Mouse (Mus musculus) hindlimb bud, embryonic 11.5 days (tissue): Measurements from ENCODE around the gene Tomm40l.

Experiments
- DNase-seq: peaks from one replicate; pipeline ENCODE4 v3.0.0-alpha.2; 2012; ENCODE audit warnings: low read depth, low spot score; ENCODE audit errors: extremely low spot score

Tomm40l gene

DNA sequence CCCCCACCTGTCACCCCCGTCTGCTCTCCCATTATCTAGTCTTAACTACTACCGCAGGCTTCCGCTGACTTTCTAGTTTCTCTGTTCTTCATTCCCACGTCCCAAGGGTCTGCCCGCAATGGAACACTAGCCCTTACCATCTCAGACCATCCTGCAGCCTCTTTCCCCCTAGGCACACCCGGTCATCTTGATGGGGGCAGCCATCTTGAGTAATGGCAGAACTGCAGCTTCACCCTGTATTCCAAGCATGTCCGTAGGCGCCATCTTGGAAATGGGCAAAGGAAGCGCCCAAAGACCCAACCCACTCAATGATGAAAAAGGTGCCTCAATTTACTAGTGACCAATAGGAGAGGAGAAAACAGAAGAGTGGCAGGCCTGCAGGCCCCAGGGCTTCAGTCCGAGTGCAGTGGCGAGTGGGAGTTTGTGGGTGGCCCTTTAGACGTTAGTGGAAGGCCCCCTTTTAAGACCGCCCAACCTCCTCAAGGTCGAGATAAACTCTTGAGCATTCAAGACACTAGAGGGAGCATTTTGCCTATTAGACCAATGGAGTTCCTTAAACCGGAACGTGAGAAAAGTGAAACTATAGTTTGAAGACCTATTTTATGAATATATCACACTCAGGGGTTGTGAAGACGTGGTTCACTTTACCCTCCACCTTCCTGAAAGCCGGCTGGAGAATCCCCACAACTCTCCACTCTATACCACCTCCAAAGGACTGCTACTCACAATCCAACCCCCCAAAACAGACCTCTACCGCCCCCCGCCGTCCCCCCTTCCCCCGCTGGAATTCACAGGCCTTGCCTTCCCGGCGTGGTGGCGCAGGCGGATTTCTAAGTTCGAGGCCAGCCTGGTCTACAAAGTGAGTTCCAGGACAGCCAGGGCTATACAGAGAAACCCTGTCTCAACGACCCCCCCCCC is at the start of gene Tomm40l:
Tomm40l (minus strand) TSS at position 277 of the 918 bp plus-strand sequence.
- DNase-seq: peak; percentile 98

DNA sequence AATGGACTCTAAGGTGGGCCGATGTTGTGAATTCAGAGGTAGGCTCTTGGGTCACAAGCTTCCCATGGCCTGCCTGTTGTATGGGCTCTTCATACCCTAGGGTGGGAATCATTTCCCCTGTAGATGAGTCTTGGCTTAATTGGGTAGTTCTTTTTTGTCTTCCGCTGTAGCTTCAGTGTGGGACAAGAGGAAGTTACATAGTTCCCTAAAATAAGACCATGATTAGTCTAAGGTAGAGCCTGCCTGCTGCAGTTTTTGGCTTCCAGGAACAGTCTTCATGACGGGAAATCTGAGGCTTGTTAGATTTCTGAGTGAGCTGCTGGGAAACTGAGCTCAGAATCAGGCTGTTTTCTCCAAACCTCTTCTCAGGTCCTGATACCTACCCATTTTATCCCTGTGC is 49.8 kb upstream of the Tomm40l start:
- no peak for DNase-seq

DNA sequence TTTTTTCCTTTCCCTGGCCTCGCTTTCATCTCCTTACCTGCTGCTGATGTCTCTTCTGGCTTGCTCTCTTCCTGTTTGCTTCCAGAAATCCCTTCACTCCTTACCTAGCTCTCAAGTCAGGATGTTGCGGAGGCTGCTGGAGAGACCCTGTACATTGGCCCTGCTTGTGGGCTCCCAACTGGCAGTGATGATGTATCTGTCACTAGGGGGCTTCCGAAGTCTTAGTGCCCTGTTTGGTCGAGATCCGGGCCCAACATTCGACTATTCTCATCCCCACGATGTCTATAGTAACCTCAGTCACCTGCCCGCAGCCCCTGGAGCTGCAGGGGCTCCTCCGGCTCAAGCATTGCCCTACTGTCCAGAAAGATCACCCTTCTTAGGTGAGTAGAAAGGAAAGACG is 49.3 kb upstream of the Tomm40l start:
- no peak for DNase-seq

DNA sequence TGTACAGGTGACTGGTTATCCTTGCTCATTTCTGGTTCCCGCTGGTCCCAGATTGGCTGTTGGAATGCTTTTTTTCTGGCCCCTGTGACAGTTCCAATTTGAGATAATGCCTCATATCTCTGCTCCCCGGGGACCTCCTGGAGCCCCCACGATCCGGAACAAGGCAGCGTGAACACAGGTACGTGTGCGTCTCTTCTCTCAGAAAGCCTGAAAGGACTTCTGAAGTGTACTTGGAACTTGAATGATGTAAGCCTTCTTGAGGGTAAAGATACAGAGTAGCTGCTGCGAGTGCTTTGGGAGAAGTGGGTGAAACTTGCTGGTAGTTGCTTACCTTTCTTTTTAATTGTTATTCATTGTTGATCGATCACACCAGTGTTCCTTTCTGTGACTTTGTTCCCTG is 48.9 kb upstream of the Tomm40l start:
- no peak for DNase-seq

DNA sequence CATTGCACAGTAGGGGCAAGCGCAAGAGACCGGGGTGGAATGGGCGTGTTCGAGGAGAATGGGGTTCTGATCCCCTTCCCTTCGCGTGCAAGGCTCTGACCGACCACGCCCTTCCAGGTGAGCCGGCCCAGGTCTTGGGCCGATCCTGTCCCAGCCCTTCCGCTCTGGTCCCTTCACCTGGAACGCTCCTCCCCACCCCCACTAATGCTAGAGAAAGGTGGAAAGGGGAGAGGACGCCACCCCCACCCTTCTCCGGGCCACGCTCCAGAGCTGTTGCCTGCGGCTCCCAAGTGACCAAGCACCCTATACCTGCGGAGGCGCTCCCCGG is 48.2 kb upstream of the Tomm40l start:
- no peak for DNase-seq

DNA sequence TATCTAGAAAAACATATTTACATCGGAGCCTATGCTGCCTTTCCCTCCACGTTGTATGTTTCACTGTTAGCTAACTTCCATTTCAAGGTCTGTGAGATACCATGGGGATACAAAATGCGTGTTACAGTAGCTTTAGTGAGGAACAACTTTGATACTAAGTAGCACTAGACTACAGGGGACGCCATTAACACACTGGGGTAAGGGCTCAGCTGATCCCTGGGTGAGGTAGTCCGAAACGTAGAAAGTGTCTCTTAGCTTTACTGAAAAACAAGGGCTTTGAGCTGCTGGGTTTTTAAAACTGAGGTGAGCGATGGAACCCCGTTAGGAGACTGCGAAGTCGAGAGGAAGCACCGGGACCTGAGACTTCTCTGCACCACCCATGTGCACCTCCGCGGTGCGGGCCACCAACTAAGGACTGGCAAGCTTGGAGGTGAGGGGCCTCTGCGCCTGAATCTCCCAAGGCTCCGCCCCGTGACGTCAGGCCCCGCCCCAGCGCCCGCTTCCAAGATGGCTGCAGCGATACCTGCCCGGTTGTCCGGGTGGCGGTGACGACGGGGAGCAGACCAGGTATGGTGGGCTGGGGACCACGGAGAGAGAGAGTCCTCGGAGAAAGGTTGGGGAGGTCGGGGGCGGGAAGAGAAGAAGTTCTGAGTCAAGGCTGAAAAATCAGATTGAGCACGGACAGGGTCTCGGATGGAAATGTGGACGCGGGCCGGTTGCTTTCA is 47.7 kb upstream of the Tomm40l start, which contains the start of gene B4galt3:
B4galt3 (plus strand) TSS at position 481 of the 725 bp plus-strand sequence.
- DNase-seq: peak; percentile 42

DNA sequence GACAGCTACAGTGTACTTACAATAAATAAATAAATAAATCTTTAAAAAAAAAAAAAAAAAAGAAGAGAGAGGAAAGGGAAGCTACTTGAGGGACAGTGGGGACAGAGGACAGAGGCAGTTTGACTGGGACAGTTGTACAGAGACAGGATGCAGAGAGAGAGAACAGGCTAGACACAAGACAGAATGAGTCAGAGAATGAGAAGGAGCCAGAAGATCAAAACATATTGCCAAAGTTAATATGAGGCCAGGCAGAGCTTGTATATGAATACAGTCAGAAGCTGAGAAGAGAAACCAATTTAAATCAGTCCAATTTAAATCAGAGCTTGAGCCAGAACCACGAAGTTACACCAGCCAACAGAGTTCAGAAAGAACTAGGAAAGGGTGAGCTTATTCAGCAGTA is 46.0 kb upstream of the Tomm40l start:
- no peak for DNase-seq

DNA sequence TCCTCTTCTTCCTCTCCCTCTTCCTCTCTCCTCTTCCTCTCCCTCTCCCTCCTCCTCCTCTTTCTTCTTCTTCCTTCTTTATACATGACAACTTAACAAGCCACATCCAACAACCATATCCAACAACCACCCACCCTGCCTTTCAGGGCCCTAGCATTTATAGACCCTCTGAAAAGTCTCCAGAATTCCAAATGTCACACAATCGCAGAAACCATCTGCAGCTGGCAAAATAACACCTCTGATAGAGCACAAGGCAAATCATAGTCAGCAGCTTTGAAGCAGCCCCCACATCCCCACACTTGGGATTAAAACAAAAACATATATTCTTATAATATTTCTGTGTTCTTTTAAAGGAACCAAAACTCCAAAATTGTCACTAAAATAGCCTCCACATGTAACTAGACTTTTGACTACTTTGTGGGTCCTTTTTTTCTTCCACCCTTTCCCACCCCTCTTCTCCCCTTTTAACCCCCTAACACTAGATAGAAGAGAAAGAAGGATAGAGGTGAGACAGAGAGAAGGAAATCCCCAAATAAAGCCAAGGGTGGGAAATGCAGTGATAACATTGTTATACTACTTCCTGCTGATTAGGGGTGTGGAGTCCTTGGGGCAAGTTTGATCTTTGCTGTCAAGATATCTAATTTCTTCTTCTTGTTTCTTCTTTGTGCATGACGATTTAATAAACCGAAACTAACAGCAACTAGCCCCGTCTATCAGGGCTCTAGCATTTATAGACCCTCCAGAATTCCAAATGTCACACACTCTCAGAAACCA is 43.8 kb upstream of the Tomm40l start:
- no peak for DNase-seq

DNA sequence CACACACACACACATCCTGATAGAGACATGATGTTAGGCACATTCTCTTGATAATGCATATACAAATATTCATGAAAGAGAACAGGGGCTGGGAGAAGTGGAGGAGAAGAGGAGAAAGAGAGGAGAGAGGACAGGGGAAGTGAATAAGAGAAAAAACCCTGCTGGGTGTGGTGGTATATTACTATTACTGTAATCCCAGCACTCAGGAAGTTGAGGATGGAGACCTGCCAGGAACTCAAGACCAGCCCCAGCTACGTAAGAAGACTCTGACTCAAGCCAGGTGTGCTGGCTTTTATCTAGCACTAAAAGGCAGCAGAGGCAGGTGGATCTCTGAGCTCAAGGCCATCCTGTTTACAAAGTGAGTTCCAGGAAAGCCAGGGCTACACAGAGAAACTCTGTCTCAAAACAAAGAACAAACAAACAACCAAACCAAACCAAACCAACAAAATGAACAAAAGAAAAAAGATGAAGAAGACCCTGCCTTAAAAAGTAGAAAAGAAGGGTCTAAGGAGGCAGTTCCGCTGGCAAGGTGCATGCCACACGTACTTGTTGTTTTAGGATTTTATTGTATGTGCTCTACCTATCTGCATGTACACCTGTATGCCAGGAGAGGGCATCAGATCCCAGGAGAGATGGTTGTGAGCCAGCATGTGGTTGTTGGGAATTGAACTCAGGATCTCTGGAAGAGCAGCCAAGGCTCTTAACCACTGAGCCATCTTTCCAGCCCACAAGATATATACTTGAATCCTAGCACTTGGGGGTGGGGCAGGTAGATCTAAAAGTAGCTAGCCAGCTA is 41.5 kb upstream of the Tomm40l start:
- DNase-seq: no peak

DNA sequence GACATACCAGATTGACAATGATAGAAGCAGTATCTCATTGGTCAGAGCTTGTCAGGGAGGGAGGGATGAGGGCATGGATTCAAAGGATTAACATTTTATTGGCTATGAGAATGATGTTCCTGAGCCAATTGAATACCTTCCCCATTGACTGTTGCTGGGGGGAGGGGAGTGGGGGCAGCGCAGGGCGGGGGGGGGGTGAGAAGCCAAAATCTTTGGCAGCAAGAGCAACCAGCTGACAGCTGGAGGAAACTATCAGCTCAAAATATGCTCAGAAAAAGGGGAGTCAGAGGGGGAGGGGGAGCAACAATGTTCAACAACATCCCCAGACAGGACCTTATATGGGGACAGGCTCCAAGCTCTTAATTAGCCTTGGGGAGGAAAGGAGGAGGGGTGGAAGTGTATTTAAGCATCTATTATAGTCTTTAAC is 40.9 kb upstream of the Tomm40l start:
- no peak for DNase-seq

DNA sequence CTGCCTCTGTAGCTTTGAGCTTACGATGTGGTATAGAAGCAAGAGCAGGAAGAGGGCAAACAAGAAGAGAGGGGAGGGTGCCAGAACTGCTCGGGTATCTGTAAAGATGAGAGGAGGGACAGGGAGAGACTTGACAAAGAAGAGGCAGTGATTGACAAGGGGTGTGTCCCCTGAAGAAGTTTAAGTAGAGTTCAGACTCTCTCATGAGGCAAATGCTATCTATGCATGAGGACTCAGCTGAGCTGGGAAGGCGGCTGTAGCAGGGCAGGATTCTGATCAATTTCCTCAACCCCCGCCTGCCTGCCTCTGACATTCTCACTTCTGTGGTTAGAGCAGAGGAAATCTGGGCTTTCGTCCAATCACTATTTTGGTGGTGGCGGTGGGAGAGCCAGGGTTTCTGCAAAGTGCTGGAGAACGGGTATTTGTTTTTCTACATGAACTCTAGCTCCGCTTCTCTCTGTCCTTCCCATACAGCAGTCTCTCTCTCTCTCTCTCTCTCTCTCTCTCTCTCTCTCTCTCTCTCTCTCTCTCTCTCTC is 40.3 kb upstream of the Tomm40l start:
- DNase-seq: no peak

DNA sequence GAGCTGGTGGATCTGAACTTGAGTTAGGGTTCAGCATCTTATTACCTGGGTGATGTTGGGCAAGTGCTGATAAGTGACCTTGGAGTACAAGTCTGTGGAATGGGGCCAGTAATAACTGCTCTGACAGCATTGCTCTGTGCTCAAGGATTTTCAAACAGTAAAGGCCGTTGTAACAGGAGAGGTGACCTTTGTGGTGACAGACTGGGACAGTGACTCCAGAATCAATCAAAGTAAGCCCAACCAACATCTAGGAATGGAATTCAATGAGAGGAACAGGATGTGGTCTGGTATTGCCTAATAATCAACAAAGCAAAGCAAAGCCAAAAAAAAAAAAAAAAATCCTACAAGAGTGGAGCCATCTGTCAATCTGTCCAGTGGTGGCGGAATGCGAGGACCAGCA is 38.0 kb upstream of the Tomm40l start:
- DNase-seq: no peak

DNA sequence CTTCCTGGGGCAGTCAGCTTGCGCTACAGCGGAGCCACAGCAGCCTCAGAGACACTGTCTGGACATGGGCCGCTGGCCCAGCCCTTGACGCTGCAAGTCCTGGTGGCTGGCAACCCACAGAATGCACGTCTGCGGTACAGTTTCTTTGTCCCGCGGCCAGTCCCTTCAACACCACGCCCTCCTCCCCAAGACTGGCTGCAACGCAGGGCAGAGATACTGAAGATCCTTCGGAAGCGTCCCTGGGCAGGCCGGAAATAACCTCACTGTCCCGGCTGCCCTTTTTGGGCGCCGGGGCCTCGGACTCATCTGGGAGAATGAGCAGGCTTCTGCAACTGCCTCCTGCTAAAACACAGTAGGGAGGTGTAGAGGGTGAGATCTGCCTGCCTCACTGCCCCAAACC is 36.6 kb upstream of the Tomm40l start:
- no peak for DNase-seq

DNA sequence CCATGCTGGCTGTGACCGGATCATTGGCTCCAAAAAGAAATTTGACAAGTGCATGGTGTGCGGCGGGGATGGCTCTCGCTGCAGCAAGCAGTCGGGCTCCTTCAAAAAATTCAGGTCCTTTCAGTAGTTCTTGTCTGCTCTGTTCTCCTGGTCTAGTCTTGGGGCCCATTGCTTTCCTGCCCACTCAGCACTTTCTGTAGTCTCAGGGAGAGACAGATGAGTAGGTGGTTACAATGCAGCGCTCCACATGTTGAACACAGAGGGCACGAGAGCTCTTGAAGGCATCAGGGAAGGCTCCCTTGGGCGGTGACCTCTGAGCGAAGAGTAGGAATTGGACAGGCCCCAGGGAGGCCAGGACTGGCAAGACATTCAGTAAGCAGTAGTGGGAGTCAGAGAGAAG is 35.5 kb upstream of the Tomm40l start:
- DNase-seq: no peak

DNA sequence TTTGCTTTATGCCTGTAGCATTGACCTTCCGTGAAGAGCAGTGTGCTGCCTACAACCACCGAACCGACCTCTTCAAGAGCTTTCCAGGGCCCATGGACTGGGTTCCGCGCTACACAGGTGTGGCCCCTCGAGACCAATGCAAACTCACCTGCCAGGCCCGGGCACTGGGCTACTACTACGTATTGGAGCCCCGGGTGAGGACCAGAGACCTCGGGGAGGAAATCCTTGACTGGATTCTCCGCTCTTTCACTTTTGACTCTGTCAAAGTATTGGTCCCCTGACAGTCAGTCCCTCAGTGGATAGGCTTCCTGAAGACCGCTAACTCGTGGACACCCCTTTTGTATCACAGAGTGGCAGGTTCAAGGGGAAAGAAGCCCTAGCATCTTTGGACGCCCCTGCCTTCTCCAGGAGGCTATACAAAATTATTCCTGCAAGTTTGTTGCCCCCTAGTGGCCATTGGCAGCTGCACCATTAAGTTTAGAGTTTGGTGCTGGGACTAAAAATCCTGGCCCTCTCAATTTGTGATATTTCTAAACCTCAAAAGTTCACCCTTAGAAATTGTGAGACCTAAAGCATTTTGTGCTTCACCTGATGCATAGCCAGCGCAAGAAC is 34.7 kb upstream of the Tomm40l start:
- no peak for DNase-seq

DNA sequence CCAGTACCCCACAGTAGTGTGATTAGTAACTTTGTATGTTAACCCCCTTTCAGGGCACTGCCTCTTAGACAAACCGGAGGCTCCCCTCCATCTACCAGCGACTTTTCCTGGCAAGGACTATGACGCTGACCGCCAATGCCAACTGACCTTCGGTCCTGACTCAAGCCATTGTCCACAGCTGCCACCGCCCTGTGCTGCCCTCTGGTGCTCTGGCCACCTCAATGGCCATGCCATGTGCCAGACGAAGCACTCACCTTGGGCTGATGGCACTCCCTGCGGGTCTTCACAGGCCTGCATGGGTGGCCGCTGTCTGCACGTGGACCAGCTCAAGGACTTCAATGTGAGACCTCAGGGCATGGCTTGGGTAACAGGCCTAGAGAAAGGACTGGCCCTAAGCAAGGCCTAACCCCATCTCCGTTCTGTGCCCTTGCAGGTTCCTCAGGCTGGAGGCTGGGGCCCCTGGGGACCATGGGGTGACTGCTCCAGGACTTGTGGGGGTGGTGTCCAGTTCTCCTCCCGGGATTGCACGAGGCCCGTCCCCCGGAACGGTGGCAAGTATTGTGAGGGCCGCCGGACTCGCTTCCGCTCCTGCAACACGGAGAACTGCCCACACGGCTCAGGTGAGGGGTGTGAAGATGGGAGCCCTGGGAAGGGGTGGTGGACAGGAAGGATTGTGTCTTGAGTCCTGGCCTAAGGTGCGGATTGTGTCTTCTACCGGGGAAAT is 33.9 kb upstream of the Tomm40l start:
- no peak for DNase-seq

DNA sequence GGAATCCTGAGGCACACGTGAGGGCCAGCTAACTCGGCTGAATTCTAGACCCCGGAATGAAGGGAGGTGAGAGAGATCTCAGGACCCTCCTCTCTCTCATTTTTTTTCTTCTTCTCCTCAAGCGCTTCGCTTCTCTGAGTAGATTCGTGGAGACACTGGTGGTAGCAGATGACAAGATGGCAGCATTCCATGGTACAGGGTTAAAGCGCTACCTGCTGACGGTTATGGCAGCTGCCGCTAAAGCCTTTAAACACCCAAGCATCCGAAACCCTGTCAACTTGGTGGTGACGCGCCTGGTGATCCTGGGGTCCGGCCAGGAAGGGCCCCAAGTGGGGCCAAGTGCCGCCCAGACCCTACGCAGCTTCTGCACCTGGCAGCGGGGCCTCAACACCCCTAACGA is 30.1 kb upstream of the Tomm40l start:
- DNase-seq: no peak

DNA sequence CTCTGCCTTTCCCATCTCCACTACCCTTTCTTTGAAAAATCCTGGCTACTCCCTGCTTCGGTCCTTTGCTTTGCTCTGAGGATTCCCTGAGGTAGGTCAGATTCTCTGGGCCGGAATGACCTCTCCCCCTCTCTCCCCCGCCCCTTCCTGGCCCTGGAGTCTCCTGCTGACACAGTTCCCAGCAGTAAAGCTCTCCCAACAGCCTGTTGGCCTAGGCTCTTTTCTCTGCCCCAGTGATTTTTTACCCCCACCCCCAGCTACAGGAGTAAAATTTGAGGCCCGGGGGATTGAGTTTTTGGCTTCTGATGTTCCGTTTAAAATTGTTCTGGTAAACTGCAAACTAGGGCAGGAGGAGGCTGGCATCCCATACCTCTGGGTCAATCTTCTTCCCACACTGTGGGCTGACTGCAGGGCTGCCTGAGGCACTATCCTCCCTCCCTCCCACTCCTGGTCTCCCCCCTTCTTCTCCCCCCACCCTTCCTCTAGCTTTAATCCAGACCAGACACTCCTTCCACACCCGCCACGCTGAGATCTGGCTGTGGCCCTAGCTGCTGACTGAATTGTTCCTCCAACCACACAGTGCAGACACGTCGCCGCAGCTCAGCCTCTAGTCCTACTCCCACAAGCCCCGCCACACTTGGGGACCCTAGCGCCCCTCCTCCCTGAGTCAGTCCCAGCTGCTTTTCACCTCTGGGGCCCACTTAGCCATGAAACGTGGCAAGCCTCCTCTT is 29.4 kb upstream of the Tomm40l start:
- no peak for DNase-seq
